Mouse (Mus musculus) hindbrain, embryonic 11.5 days (tissue): ENCODE results near the gene Spint1. TPM values are rescaled to one million over a fixed set of nuclear protein-coding genes. Genes with fewer than 3 reads are reported as not detected.

ENCODE experiments used
- ATAC-seq: fragments of 200-750 bp; cut with Nextera tagmentation; 2 replicates; pipeline ENCODE4 v1.8.0; 2017; ENCODE audit warnings: mild to moderate bottlenecking, moderate TSS enrichment, moderate library complexity; ENCODE audit not compliant: low FRiP score
- DNase-seq: peaks from one replicate; pipeline ENCODE4 v3.0.0-alpha.2; 2015; ENCODE audit warnings: low spot score
- H3K27ac ChIP-seq: fragments of 300-500 bp; sonication (generic); 2 replicates; pipeline ENCODE4 v1.5.1; 2014; ENCODE audit warnings: mild to moderate bottlenecking, low read depth, low read length
- H3K27me3 ChIP-seq: fragments of 300-500 bp; sonication (generic); 2 replicates; pipeline ENCODE4 v1.6.1; 2014; ENCODE audit warnings: mild to moderate bottlenecking, low read length, moderate library complexity, mixed read lengths; ENCODE audit not compliant: control insufficient read depth, insufficient read depth
- H3K36me3 ChIP-seq: fragments of 300-500 bp; sonication (generic); 2 replicates; pipeline ENCODE4 v1.6.1; 2014; ENCODE audit warnings: mild to moderate bottlenecking, low read length, moderate library complexity, mixed read lengths; ENCODE audit not compliant: control insufficient read depth, insufficient read depth
- H3K4me1 ChIP-seq: fragments of 300-500 bp; sonication (generic); replicated peaks from 2 replicates; pipeline ENCODE4 v1.6.1; 2014; ENCODE audit warnings: low read length, mixed read lengths; ENCODE audit not compliant: control insufficient read depth, insufficient read depth
- H3K4me2 ChIP-seq: fragments of 300-500 bp; sonication (generic); replicated peaks from 2 replicates; pipeline ENCODE4 v1.6.1; 2014; ENCODE audit warnings: mild to moderate bottlenecking, low read depth, low read length
- H3K4me3 ChIP-seq: fragments of 300-500 bp; sonication (generic); 2 replicates; pipeline ENCODE4 v1.5.1; 2014; ENCODE audit warnings: low read depth, low read length
- H3K9ac ChIP-seq: fragments of 300-500 bp; sonication (generic); 2 replicates; pipeline ENCODE4 v1.6.1; 2014; ENCODE audit warnings: low read depth, low read length
- H3K9me3 ChIP-seq: fragments of 300-500 bp; sonication (generic); 2 replicates; pipeline ENCODE4 v1.6.1; 2016; ENCODE audit warnings: low read length; ENCODE audit not compliant: control insufficient read depth
- WGBS: fragments of 180-500 bp; shearing (Covaris S2); extraction: QIAGEN DNeasy Blood & Tissue Kit; methylation state at CpG from one replicate; pipeline ENCODE4 v1.1.7; 2014; 5-methylcytosine and 5-hydroxymethylcytosine counted together
- polyA plus RNA-seq: library from polyadenylated mRNA; unstranded; fragments of >200 nt; fragmentation: Nextera tagmentation; extraction: Ambion mirVana; gene quantifications from 2 replicates; pipeline ENCODE4 v1.2.1, GENCODE M21; 2014

Spint1 gene
- polyA plus RNA-seq, 1 experiment from 2014 or later = 4.6 TPM

DNA sequence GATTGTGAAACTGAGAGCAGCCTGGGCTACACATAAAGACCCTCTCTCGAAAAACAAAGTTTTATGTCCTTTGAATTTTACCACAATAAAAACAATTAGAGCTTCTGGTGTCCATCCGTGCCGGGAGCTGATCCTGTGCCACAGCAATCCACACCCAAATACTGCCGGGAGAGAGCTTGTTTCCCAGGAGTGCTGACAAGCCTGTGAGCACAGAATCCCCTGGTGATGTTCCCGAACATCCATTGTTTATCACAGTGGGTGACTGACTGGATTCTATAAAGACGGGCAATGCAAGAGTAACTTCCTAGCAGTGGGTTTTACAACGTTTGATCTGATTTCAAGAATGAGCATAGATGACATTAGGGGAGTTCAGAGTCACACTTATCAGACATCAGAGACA is 17.8 kb downstream of the Spint1 start:
- Histone ChIP-seq H3K4me1 (no peaks in the 10 kb centered on the region), H3K9me3 (no peaks in the 10 kb centered on the region), H3K9ac (no peak overlapping the region), H3K27me3 (no peaks in the 10 kb centered on the region; the same call in 1 of the 2 replicates), H3K4me3 (no peak overlapping the region), H3K36me3 (no peaks in the 10 kb centered on the region), H3K27ac (no peak overlapping the region), H3K4me2 (no peak overlapping the region)
- DNase-seq = no peak
- WGBS = 13% methylated on average over 7 of the region's 7 CpGs
- ATAC-seq = no peak

GRCm38 (mm10) chr2:119260518-119260917 is 23.4 kb downstream of the Spint1 start:
- no peaks in the 10 kb centered on the region for H3K36me3 ChIP-seq
- no peak for ATAC-seq
- 57% methylated on average over 1 of the region's 1 CpGs for WGBS

GRCm38 (mm10) chr2:119261326-119261725 is 24.2 kb downstream of the Spint1 start:
- no peak overlapping the region for H3K9ac ChIP-seq
- no peak for ATAC-seq

More at GRCm38 (mm10) chr2:119260518-119260917, 23.4 kb downstream of the Spint1 start:
- no peaks in the 10 kb centered on the region for H3K27me3 ChIP-seq
- no peak for DNase-seq
- H3K4me1 ChIP-seq = no peaks in the 10 kb centered on the region
- no peaks in the 10 kb centered on the region for H3K9me3 ChIP-seq
- H3K4me2 ChIP-seq = no peak overlapping the region
- H3K4me3 ChIP-seq = no peak overlapping the region
- H3K9ac ChIP-seq = no peak overlapping the region
- no peak overlapping the region for H3K27ac ChIP-seq

GRCm38 (mm10) chr2:119262978-119263377 is 25.8 kb downstream of the Spint1 start:
- no peak overlapping the region for H3K4me2 ChIP-seq
- WGBS = 43% methylated on average over 8 of the region's 8 CpGs
- ATAC-seq = no peak
- DNase-seq = no peak
- no peaks in the 10 kb centered on the region for H3K9me3 ChIP-seq
- no peak overlapping the region for H3K9ac ChIP-seq
- no peaks in the 10 kb centered on the region for H3K4me1 ChIP-seq
- no peak overlapping the region for H3K27ac ChIP-seq
- H3K36me3 ChIP-seq = no peaks in the 10 kb centered on the region
- no peak overlapping the region for H3K4me3 ChIP-seq
- H3K27me3 ChIP-seq = no peaks in the 10 kb centered on the region

More at GRCm38 (mm10) chr2:119261326-119261725, 24.2 kb downstream of the Spint1 start:
- Histone ChIP-seq H3K9me3 (no peaks in the 10 kb centered on the region), H3K4me2 (no peak overlapping the region), H3K27ac (no peak overlapping the region), H3K27me3 (no peaks in the 10 kb centered on the region), H3K36me3 (no peaks in the 10 kb centered on the region), H3K4me1 (no peaks in the 10 kb centered on the region), H3K4me3 (no peak overlapping the region)
- WGBS = 82% methylated on average over 2 of the region's 2 CpGs
- no peak for DNase-seq

DNA sequence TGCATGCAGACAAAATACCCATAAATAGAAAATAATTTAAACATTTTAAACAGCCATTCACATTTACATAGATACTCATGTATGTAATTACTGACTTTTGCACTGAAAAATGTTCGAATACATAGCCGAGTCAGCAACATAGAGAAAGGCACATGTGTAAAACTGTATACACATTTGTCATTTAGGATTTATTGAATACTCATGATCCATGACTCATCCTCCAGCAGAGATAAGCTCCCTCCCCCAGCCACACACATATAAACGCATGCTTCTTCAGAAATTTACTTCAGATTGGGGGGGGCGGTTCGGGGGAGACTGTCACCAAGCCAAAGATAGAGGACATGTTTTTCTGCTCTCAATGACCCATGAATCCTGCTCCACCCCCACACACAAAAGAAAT is 26.7 kb downstream of the Spint1 start:
- no peaks in the 10 kb centered on the region for H3K4me1 ChIP-seq
- WGBS = 82% methylated on average over 5 of the region's 5 CpGs
- H3K4me2 ChIP-seq = no peak overlapping the region
- no peaks in the 10 kb centered on the region; the same call in 1 of the 2 replicates for H3K27me3 ChIP-seq
- DNase-seq = no peak
- no peak for ATAC-seq
- no peaks in the 10 kb centered on the region for H3K9me3 ChIP-seq
- H3K4me3 ChIP-seq = no peak overlapping the region
- H3K27ac ChIP-seq = no peak overlapping the region
- H3K36me3 ChIP-seq = no peaks in the 10 kb centered on the region
- H3K9ac ChIP-seq = no peak overlapping the region

- Histone ChIP-seq H3K36me3 (no peaks in the 10 kb centered on the region), H3K27me3 (peaks cover 7% of the 10 kb centered on the region; the same call in 1 of the 2 replicates), H3K4me2 (peak overlapping the region; percentile 92), H3K27ac (no peak overlapping the region), H3K9me3 (no peaks in the 10 kb centered on the region), H3K9ac (no peak overlapping the region), H3K4me3 (peak overlapping the region; percentile 57), H3K4me1 (0 out of 2 replicates have a peak, but pooled peaks cover 3% of the 10 kb centered on the region)
- no peak for DNase-seq
- WGBS = 50% methylated on average over 9 of the region's 9 CpGs
- no peak for ATAC-seq
Observed at GRCm38 (mm10) chr2:119270286-119270642, 33.1 kb downstream of the Spint1 start.

GRCm38 (mm10) chr2:119270643-119271331 is 33.6 kb downstream of the Spint1 start, which contains the start of gene Rhov:
Gene Rhov, minus strand, starts transcription at chr2:119271272.
- H3K27me3 ChIP-seq = peaks cover 7% of the 10 kb centered on the region; the same call in 1 of the 2 replicates
- peak; percentile 90 for ATAC-seq
- peak within 1 kb of the TSS; percentile 57 for H3K4me3 ChIP-seq
- DNase-seq = peak; percentile 80
- peak within 1 kb of the TSS; percentile 92 for H3K4me2 ChIP-seq
- WGBS = under 1% methylated on average over 49 of the region's 49 CpGs
- no peak within 1 kb of the TSS for H3K27ac ChIP-seq
- H3K9me3 ChIP-seq = no peaks in the 10 kb centered on the region
- H3K4me1 ChIP-seq = 0 out of 2 replicates have a peak, but pooled peaks cover 3% of the 10 kb centered on the region
- no peaks in the 10 kb centered on the region for H3K36me3 ChIP-seq
- H3K9ac ChIP-seq = peak within 1 kb of the TSS; percentile 63

GRCm38 (mm10) chr2:119274126-119274525 is 37.0 kb downstream of the Spint1 start:
- Histone ChIP-seq H3K27ac (no peak overlapping the region), H3K9ac (no peak overlapping the region), H3K4me1 (0 out of 2 replicates have a peak, but pooled peaks cover 3% of the 10 kb centered on the region), H3K4me3 (no peak overlapping the region), H3K36me3 (no peaks in the 10 kb centered on the region), H3K4me2 (no peak overlapping the region), H3K27me3 (0 out of 2 replicates have a peak, but pooled peaks cover 7% of the 10 kb centered on the region), H3K9me3 (no peaks in the 10 kb centered on the region)
- WGBS = 85% methylated on average over 1 of the region's 1 CpGs
- DNase-seq (no peak), ATAC-seq (no peak)

- H3K4me2 ChIP-seq = no peak overlapping the region
- no peaks in the 10 kb centered on the region for H3K9me3 ChIP-seq
- DNase-seq (no peak), ATAC-seq (no peak)
- H3K9ac ChIP-seq = no peak overlapping the region
- no peaks in the 10 kb centered on the region for H3K36me3 ChIP-seq
- WGBS = 82% methylated on average over 7 of the region's 7 CpGs
- no peaks in the 10 kb centered on the region for H3K27me3 ChIP-seq
- H3K4me3 ChIP-seq = no peak overlapping the region
- no peak overlapping the region for H3K27ac ChIP-seq
- H3K4me1 ChIP-seq = no peaks in the 10 kb centered on the region
Observed at GRCm38 (mm10) chr2:119276926-119277325, 39.8 kb downstream of the Spint1 start.
